Comparison of ENCODE assay signal across 14 mouse cellular contexts in the genomic region with DNA sequence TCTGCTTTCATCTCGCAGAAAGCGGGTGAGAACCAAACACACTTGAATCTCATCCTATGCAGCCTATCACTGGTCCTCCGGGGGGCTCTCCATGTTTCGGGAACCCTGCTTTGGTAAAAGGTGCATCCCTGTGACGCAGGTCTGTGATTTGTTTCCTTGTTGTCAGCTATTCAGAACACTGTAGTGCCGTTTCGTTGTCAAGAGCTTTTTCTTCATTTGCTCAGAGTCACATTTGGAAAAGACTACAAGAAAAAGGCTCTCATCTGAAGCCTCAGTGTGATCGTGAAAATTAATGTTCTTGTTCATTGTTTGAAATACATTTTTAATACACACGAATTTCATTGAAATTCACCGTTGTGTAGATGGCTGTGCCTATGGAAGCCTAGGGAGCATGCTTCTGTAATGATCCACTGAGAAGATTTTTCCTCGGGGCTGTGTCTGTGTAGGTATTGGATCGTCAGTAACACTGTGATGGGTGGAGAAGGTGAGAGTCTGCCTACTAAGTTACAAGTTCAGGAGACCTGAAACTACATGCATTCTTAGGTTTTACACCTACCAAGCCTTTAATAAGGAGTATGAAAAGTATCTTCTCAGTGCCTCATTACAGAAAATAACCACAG.
DNase-seq lines count a peak whose midpoint lies in the region; ATAC-seq and TF ChIP-seq lines count a peak whose summit lies in the region.
"Had no signal": no experiment of that assay in that cellular context is flagged by ENCODE, and none has a peak within 500 bp of the region (broad histone marks: within the 10 kb centered on the region; RNA-seq: fewer than 3 reads in every experiment).

No protein-coding gene starts in this region.

- no peak for DNase-seq in left cerebral cortex, adult 2 months (ENCODE audit: extremely low spot score in 1 of 2, low spot score in 2 of 2)
- DNase-seq in left cerebral cortex, adult 11 months (ENCODE audit: low spot score) = no peak
- DNase-seq in forebrain, embryonic 11.5 days (ENCODE audit: low spot score) = peak; percentile 53
- no peak for DNase-seq in heart, adult 9 months (ENCODE audit: low spot score in 2 of 2)
- no peak for DNase-seq in spleen, postnatal 4 days (ENCODE audit: low spot score in 2 of 2)
- no peak for DNase-seq in natural killer cell, adult 2 months (ENCODE audit: low spot score in 2 of 2)
- DNase-seq: adrenal gland, postnatal 25 days; heart, postnatal 10 days; kidney, adult 8-10 months; thymus, postnatal 14 days had no signal

- H3K36me3 ChIP-seq in forebrain, embryonic 11.5 days (ENCODE audit: control insufficient read depth, insufficient read depth, low read length) = no peaks in the 10 kb centered on the region
- no peaks in the 10 kb centered on the region for H3K36me3 ChIP-seq in hindbrain, embryonic 15.5 days
- no peaks in the 10 kb centered on the region for H3K36me3 ChIP-seq in neural tube, embryonic 12.5 days

- H3K27ac ChIP-seq in left cerebral cortex, adult 2 months = 0 out of 2 replicates have a peak overlapping the region, but pooled peaks have one; percentile 45
- H3K27ac ChIP-seq in forebrain, embryonic 11.5 days (ENCODE audit: low read depth, low read length) = peak overlapping the region; percentile 18; the same call in 1 of the 2 replicates
- H3K27ac ChIP-seq in hindbrain, embryonic 15.5 days (replicated peaks) = peak overlapping the region; percentile 64
- H3K27ac ChIP-seq in neural tube, embryonic 12.5 days = no peak overlapping the region

- no peaks in the 10 kb centered on the region for H3K27me3 ChIP-seq in forebrain, embryonic 11.5 days (ENCODE audit: control insufficient read depth, insufficient read depth, low read length)
- H3K27me3 ChIP-seq in hindbrain, embryonic 15.5 days = no peaks in the 10 kb centered on the region
- H3K27me3 ChIP-seq in neural tube, embryonic 12.5 days (replicated peaks) = no peaks in the 10 kb centered on the region

- peak overlapping the region; percentile 52 for H3K4me2 ChIP-seq in forebrain, embryonic 11.5 days (ENCODE audit: low read depth, low read length, severe bottlenecking)
- H3K4me2 ChIP-seq in hindbrain, embryonic 15.5 days = peak overlapping the region; percentile 56
- peak overlapping the region; percentile 51 for H3K4me2 ChIP-seq in neural tube, embryonic 12.5 days (replicated peaks)
- H3K4me2 ChIP-seq: liver, embryonic 11.5 days had no signal

- H3K9me3 ChIP-seq in forebrain, embryonic 11.5 days (ENCODE audit: control insufficient read depth, low read length) = no peaks in the 10 kb centered on the region
- H3K9me3 ChIP-seq in hindbrain, embryonic 15.5 days = no peaks in the 10 kb centered on the region
- H3K9me3 ChIP-seq in neural tube, embryonic 12.5 days = 0 out of 2 replicates have a peak, but pooled peaks cover 3% of the 10 kb centered on the region

- peak overlapping the region; percentile 48 for H3K4me3 ChIP-seq in left cerebral cortex, adult 2 months
- peak overlapping the region; percentile 13; the same call in 1 of the 2 replicates for H3K4me3 ChIP-seq in forebrain, embryonic 11.5 days (ENCODE audit: low read depth, low read length)
- H3K4me3 ChIP-seq in hindbrain, embryonic 15.5 days = peak overlapping the region; percentile 36
- H3K4me3 ChIP-seq in neural tube, embryonic 12.5 days = peak overlapping the region; percentile 15; the same call in 1 of the 2 replicates
- H3K4me3 ChIP-seq: myocyte had no signal

- 44% methylated on average over 12 of the region's 12 CpGs for WGBS in forebrain, embryonic 11.5 days
- WGBS in hindbrain, embryonic 15.5 days = 31% methylated on average over 12 of the region's 12 CpGs
- 51% methylated on average over 12 of the region's 12 CpGs for WGBS in neural tube, embryonic 12.5 days

- no peak for TF ChIP-seq CTCF in left cerebral cortex, adult 2 months (IDR thresholded peaks at IDR 0.05)

- ATAC-seq in forebrain, embryonic 11.5 days (replicated peaks; ENCODE audit: low FRiP score) = no peak; the same call in 1 of the 2 replicates
- peak; percentile 81 for ATAC-seq in hindbrain, embryonic 15.5 days (ENCODE audit: low FRiP score, low read depth)
- peak; percentile 49 for ATAC-seq in neural tube, embryonic 12.5 days (ENCODE audit: low FRiP score, low read depth)

- peak overlapping the region; percentile 44; the same call in 1 of the 2 replicates for H3K9ac ChIP-seq in forebrain, embryonic 11.5 days (ENCODE audit: low read length)
- peak overlapping the region; percentile 43 for H3K9ac ChIP-seq in hindbrain, embryonic 15.5 days
- H3K9ac ChIP-seq in neural tube, embryonic 12.5 days = peak overlapping the region; percentile 33; the same call in 1 of the 2 replicates

- H3K4me1 ChIP-seq in forebrain, embryonic 11.5 days (replicated peaks; ENCODE audit: control insufficient read depth, insufficient read depth, low read length) = no peaks in the 10 kb centered on the region; the same call in 1 of the 2 replicates
- H3K4me1 ChIP-seq in hindbrain, embryonic 15.5 days (replicated peaks) = peaks cover 11% of the 10 kb centered on the region
- peaks cover 10% of the 10 kb centered on the region for H3K4me1 ChIP-seq in neural tube, embryonic 12.5 days

- intact Hi-C loops in left cerebral cortex, adult 2 months (cut with DNase I) = no loop called here
